12 mouse cellular contexts compared by ENCODE assay signal in the genomic region with DNA sequence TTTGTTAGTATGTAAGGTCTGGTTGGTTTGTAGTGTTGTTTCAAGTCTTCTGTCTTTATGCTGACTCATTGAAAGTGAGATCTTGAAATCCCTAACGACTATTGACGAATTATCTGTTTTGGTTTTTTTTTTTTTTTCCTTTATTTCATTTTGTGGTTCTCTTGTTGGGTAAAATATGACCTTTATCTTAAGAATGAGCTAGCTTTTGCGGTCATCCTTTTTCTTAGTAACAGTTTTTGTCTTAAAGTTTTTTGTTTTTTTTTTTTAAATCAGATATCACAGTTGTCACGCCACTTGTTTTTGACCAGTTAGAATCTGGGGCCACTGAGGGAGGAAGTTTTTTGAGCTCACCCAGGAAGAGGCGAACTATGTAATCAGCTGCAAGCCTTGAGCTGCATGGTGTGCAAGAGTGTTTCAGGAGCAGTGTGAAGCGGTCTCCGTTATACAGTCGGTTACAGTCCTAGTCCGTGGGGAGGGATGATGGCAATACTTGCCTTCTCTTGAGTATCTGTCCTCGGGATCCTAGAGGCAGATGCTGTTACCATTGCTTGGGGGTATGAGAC. TPM values are rescaled to one million over a fixed set of nuclear protein-coding genes. Genes with fewer than 3 reads are reported as not detected.
DNase-seq lines count a peak whose midpoint lies in the region; ATAC-seq and TF ChIP-seq lines count a peak whose summit lies in the region.
"Had no signal": no experiment of that assay in that cellular context is flagged by ENCODE, and none has a peak within 500 bp of the region (broad histone marks: within the 10 kb centered on the region; RNA-seq: fewer than 3 reads in every experiment).

No protein-coding gene starts in this region.

- no peak for ATAC-seq in lung, postnatal 0 days
- no peak for ATAC-seq in liver, postnatal 0 days
- ATAC-seq: forebrain, embryonic 15.5 days; hindbrain, embryonic 16.5 days had no signal

- no peaks in the 10 kb centered on the region for H3K27me3 ChIP-seq in lung, postnatal 0 days (replicated peaks; ENCODE audit: insufficient read depth, low read length)
- H3K27me3 ChIP-seq in liver, postnatal 0 days (ENCODE audit: insufficient read depth, low read length), result no peaks in the 10 kb centered on the region
- H3K27me3 ChIP-seq: forebrain, embryonic 15.5 days; limb, embryonic 12.5 days had no signal

- no peak overlapping the region for H3K9ac ChIP-seq in lung, postnatal 0 days (replicated peaks; ENCODE audit: low read depth)
- peak overlapping the region; percentile 36; the same call in 1 of the 2 replicates for H3K9ac ChIP-seq in ES-E14 (ENCODE audit: insufficient read depth, low read depth, low read length, poor library complexity, severe bottlenecking)
- H3K9ac ChIP-seq in liver, postnatal 0 days (replicated peaks), result no peak overlapping the region
- H3K9ac ChIP-seq: forebrain, embryonic 15.5 days; limb, embryonic 12.5 days had no signal

- H3K4me2 ChIP-seq in lung, postnatal 0 days (replicated peaks; ENCODE audit: low read depth, low read length), result peak overlapping the region; percentile 84; the same call in 1 of the 2 replicates
- peak overlapping the region; percentile 96 for H3K4me2 ChIP-seq in liver, postnatal 0 days (ENCODE audit: low read depth, low read length)
- H3K4me2 ChIP-seq: forebrain, embryonic 15.5 days had no signal

- no peaks in the 10 kb centered on the region for H3K9me3 ChIP-seq in lung, postnatal 0 days (ENCODE audit: low read length)
- H3K9me3 ChIP-seq in ES-E14 (ENCODE audit: control insufficient read depth, insufficient read depth, low read depth, low read length), result no peaks in the 10 kb centered on the region
- no peaks in the 10 kb centered on the region for H3K9me3 ChIP-seq in liver, postnatal 0 days (ENCODE audit: low read length)
- H3K9me3 ChIP-seq: forebrain, embryonic 15.5 days; limb, embryonic 12.5 days had no signal

- no peak for TF ChIP-seq POLR2A in lung, adult 2 months (IDR thresholded peaks at IDR 0.05; ENCODE audit: borderline replicate concordance, extremely low read depth, low read depth, low read length)

- no peak overlapping the region for H3K4me3 ChIP-seq in lung, postnatal 0 days (ENCODE audit: low read depth, low read length)
- H3K4me3 ChIP-seq in lung, adult 2 months (replicated peaks; ENCODE audit: extremely low read depth, low read depth, low read length), result no peak overlapping the region
- H3K4me3 ChIP-seq in ES-E14 (ENCODE audit: insufficient read depth in 1 of 2, low read depth in 1 of 2, low read length in 2 of 2, poor library complexity in 1 of 2, severe bottlenecking in 1 of 2), result no peak overlapping the region
- peak overlapping the region; percentile 80 for H3K4me3 ChIP-seq in liver, postnatal 0 days (ENCODE audit: low read depth, low read length)
- H3K4me3 ChIP-seq: forebrain, embryonic 15.5 days; layer of hippocampus, adult 2 months had no signal

- peaks cover 3% of the 10 kb centered on the region; the same call in 1 of the 2 replicates for H3K36me3 ChIP-seq in lung, postnatal 0 days (ENCODE audit: insufficient read depth, low read length)
- H3K36me3 ChIP-seq in ES-E14 (ENCODE audit: control insufficient read depth, insufficient read depth, low read length, poor library complexity, severe bottlenecking), result no peaks in the 10 kb centered on the region
- peaks cover 17% of the 10 kb centered on the region for H3K36me3 ChIP-seq in liver, postnatal 0 days (replicated peaks; ENCODE audit: insufficient read depth, low read length)

- no peak for TF ChIP-seq CTCF in lung, postnatal 0 days (IDR thresholded peaks at IDR 0.05)
- TF ChIP-seq CTCF in lung, adult 2 months (IDR thresholded peaks at IDR 0.05; ENCODE audit: insufficient read depth, low read length), result no peak
- no peak for TF ChIP-seq CTCF in liver, postnatal 0 days (IDR thresholded peaks at IDR 0.05; ENCODE audit: low read depth)

- in situ Hi-C loops in ES-E14 (cut with MboI; ENCODE audit: low sequenced_read_pairs in 2 of 2, unreplicated experiment in 2 of 2), result no loop called here

- no peak overlapping the region for H3K27ac ChIP-seq in lung, postnatal 0 days (ENCODE audit: low read length)
- no peak overlapping the region for H3K27ac ChIP-seq in ES-E14 (ENCODE audit: insufficient read depth, low read depth, low read length, poor library complexity, severe bottlenecking)
- H3K27ac ChIP-seq in liver, postnatal 0 days (ENCODE audit: low read depth), result peak overlapping the region; percentile 50; the same call in 1 of the 2 replicates
- H3K27ac ChIP-seq: forebrain, embryonic 15.5 days; layer of hippocampus, adult 2 months; limb, embryonic 12.5 days had no signal

- WGBS in lung, postnatal 0 days, result 83% methylated on average over 10 of the region's 10 CpGs
- 69% methylated on average over 10 of the region's 10 CpGs for WGBS in lung, adult 2 months
- WGBS in liver, postnatal 0 days (ENCODE audit: insufficient replicate concordance), result 44% methylated on average over 10 of the region's 10 CpGs

- no peak for TF ChIP-seq EP300 in lung, postnatal 0 days (IDR thresholded peaks at IDR 0.05)
- TF ChIP-seq EP300 in liver, postnatal 0 days (IDR thresholded peaks at IDR 0.05; ENCODE audit: low read depth), result no peak

- peaks cover 6% of the 10 kb centered on the region; the same call in 1 of the 2 replicates for H3K4me1 ChIP-seq in lung, postnatal 0 days (ENCODE audit: insufficient read depth, low read depth, low read length)
- peaks cover 13% of the 10 kb centered on the region for H3K4me1 ChIP-seq in lung, adult 2 months (ENCODE audit: control insufficient read depth, insufficient read depth, low read length)
- peaks cover 4% of the 10 kb centered on the region in 2 experiments; a peak in 2 of 4 replicates for H3K4me1 ChIP-seq in ES-E14 (ENCODE audit: control insufficient read depth in 2 of 2, insufficient read depth in 2 of 2, low read length in 2 of 2, poor library complexity in 1 of 2)
- peaks cover 28% of the 10 kb centered on the region for H3K4me1 ChIP-seq in liver, postnatal 0 days (ENCODE audit: insufficient read depth)

- no peak for DNase-seq in lung, postnatal 0 days (ENCODE audit: low spot score)
- no peak for DNase-seq in lung, adult 2 months
- DNase-seq in ES-E14 (ENCODE audit: low read depth, low spot score) (no peak), MN1 (ENCODE audit: low spot score) (no peak)
- DNase-seq in c-Kit-positive CD71-positive TER-119-positive erythroid progenitor cells, embryonic 14.5 days (ENCODE audit: low spot score), result peak; percentile 44
- DNase-seq in liver, postnatal 0 days, result no peak
- no peak for DNase-seq in retina, postnatal 1 day
- DNase-seq: midbrain, embryonic 14.5 days had no signal

TF ChIP-seq in ES-E14, 5 proteins besides CTCF, POLR2A, EP300 and RAD21:
- TF ChIP-seq MAFK (IDR thresholded peaks at IDR 0.05; ENCODE audit: insufficient read depth, low read depth, low read length), result peak; percentile 34; the same call in 1 of the 2 replicates
- TF ChIP-seq ZNF384 (IDR thresholded peaks at IDR 0.05; ENCODE audit: low read depth, low read length), result no peak
TF ChIP-seq in ES-E14: peak in this region for 1.

RNA-seq across cellular contexts. Expression of a gene that starts 37.9 kb away (rescaled TPM):
- 78.9 and 79.3 TPM in 2 replicates for polyA plus RNA-seq in lung, postnatal 0 days (2015; fragmentation: Nextera tagmentation; extraction: Ambion mirVana)
- polyA plus RNA-seq in lung, adult 2 months (2012; rRNA removed), result 19.7 and 32.8 TPM in 2 replicates
- 45.8 and 50.0 TPM in 2 replicates for total RNA-seq in ES-E14 (2012; rRNA removed)
- 74.3 and 75.2 TPM in 2 replicates for polyA plus RNA-seq in liver, postnatal 0 days (2015; fragmentation: Nextera tagmentation; extraction: Ambion mirVana)
